Mouse (Mus musculus) frontal cortex, postnatal 36 days (tissue): ENCODE data around the gene Acp7.

Source experiments
- DNase-seq, 2 experiments: peaks; one replicate each; pipeline ENCODE4 v3.0.0; 2022; ENCODE audit warnings: low spot score in 2 of 2

Gene Acp7

GRCm38 (mm10) chr7:28601668-28602067 lies 29.5 kb downstream of the Acp7 start:
- DNase-seq, result peak; percentile 58 to 76

GRCm38 (mm10) chr7:28601029-28601428 lies 30.1 kb downstream of the Acp7 start:
- DNase-seq, result peak; percentile 64 to 70

GRCm38 (mm10) chr7:28598951-28599350 lies 32.2 kb downstream of the Acp7 start:
- no peak for DNase-seq

- peak; percentile 98 to 99 for DNase-seq
Observed at GRCm38 (mm10) chr7:28597642-28598446, 33.3 kb downstream of the Acp7 start, which contains the start of the genes Samd4b and Pak4. TSS of gene Samd4b (minus strand) at chr7:28598144. TSS of gene Pak4 (minus strand) at chr7:28598185.

GRCm38 (mm10) chr7:28597277-28597570 lies 33.9 kb downstream of the Acp7 start:
- no peak for DNase-seq

- no peak for DNase-seq
Observed at GRCm38 (mm10) chr7:28596436-28597276, 34.5 kb downstream of the Acp7 start.

- DNase-seq, result no peak
Observed at GRCm38 (mm10) chr7:28595751-28596435, 35.2 kb downstream of the Acp7 start.

- DNase-seq, result no peak
Observed at GRCm38 (mm10) chr7:28593206-28594111, 37.7 kb downstream of the Acp7 start.

GRCm38 (mm10) chr7:28591862-28592261 lies 39.3 kb downstream of the Acp7 start:
- DNase-seq, result no peak

- no peak for DNase-seq
Observed at GRCm38 (mm10) chr7:28587644-28588043, 43.5 kb downstream of the Acp7 start.

GRCm38 (mm10) chr7:28586663-28587411 lies 44.3 kb downstream of the Acp7 start:
- no peak for DNase-seq

- no peak for DNase-seq
Observed at GRCm38 (mm10) chr7:28585001-28585400, 46.1 kb downstream of the Acp7 start.

GRCm38 (mm10) chr7:28584468-28584867 lies 46.7 kb downstream of the Acp7 start:
- no peak for DNase-seq

- peak in 1 of 2 experiments; percentile 39 for DNase-seq
Observed at GRCm38 (mm10) chr7:28583570-28584344, 47.4 kb downstream of the Acp7 start.

GRCm38 (mm10) chr7:28582841-28583240 lies 48.3 kb downstream of the Acp7 start:
- no peak for DNase-seq

- no peak for DNase-seq
Observed at GRCm38 (mm10) chr7:28581721-28582120, 49.4 kb downstream of the Acp7 start.

GRCm38 (mm10) chr7:28579826-28580225 lies 51.3 kb downstream of the Acp7 start:
- DNase-seq, result no peak

- DNase-seq, result no peak
Observed at GRCm38 (mm10) chr7:28578543-28579053, 52.5 kb downstream of the Acp7 start.

GRCm38 (mm10) chr7:28577826-28578542 lies 53.1 kb downstream of the Acp7 start:
- no peak for DNase-seq
